Mouse (Mus musculus) cerebellum, adult 8-10 months (tissue): ENCODE data around the gene Tmtc1.

Experiments
- DNase-seq: peaks from one replicate; pipeline ENCODE4 v3.0.0; 2022

Tmtc1 gene

GRCm38 (mm10) chr6:148234105-148234828, 209.9 kb downstream of the Tmtc1 start:
- no peak for DNase-seq

DNA sequence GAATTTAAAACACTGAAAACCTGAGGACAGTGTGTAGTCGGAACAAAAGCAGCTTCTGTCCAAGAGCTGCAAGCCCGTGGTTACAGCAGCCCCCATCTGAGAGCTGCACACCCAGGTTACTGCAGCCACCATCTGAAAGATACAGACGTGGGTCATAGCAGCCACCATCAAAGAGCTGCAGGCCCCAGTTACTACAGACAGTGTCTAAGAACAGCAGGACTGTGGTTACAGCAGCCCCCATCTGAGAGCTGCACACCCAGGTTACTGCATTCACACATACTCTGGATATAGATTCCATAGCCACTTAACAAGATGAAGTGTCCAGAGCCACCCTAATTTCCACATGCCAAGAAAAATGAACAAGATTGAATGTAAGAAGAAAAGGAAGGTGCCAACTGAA, 216.6 kb downstream of the Tmtc1 start:
- no peak for DNase-seq

GRCm38 (mm10) chr6:148222686-148223085, 221.5 kb downstream of the Tmtc1 start:
- no peak for DNase-seq

GRCm38 (mm10) chr6:148218235-148219076, 225.7 kb downstream of the Tmtc1 start:
- no peak for DNase-seq

GRCm38 (mm10) chr6:148216752-148217151, 227.4 kb downstream of the Tmtc1 start:
- DNase-seq, result no peak

- peak; percentile 18 for DNase-seq
Observed at GRCm38 (mm10) chr6:148214765-148215164, 229.4 kb downstream of the Tmtc1 start.

GRCm38 (mm10) chr6:148211897-148212680, 232.1 kb downstream of the Tmtc1 start, which contains the start of gene Ergic2:
Gene Ergic2, minus strand, starts transcription at chr6:148212374.
- peak; percentile 98 for DNase-seq

DNA sequence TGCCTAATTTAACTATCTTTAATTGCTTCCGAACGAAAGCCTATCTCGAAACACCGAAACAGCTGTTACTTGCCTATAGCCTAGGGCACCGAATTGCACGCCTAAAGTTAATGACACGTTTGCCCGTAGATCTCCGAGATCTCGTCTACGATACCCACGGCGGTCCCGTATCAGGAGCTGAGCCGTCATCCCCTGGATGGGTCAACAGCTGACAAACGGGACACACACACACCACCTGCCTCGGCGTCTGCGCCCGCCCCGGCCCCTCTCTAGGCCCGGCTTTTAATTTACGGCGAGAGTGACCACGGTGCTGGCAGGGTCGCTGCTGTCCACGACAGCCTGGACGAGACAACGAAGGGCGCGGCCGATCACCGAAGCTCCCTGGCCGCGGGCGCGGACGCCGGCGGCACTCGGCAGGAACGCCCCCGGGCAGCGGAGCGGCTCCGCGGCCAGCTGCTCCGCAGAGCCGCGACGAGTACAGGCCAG, 232.8 kb downstream of the Tmtc1 start:
- DNase-seq, result no peak

- DNase-seq, result no peak
Observed at GRCm38 (mm10) chr6:148207522-148207921, 236.7 kb downstream of the Tmtc1 start.

DNA sequence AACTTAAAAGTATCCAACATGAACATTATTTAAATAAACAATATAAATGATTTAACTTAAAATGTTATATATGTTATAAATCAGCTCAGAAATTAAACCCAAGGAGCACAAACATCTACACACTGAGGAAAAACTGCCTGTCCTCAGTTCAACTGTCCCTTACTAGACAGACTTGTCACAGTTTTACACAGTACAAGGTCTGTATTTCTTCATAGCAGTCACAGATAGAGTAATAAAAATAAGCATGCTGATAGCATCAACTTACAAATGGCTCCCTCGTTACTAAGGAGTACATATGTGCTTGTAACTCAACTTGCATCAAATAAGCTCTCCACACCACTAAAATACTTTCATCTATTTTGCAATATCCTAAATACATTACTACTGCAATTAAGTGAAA, 239.1 kb downstream of the Tmtc1 start:
- DNase-seq, result no peak

- no peak for DNase-seq
Observed at GRCm38 (mm10) chr6:148199729-148200128, 244.5 kb downstream of the Tmtc1 start.

- DNase-seq, result no peak
Observed at GRCm38 (mm10) chr6:148199177-148199576, 245.0 kb downstream of the Tmtc1 start.

GRCm38 (mm10) chr6:148193972-148194701, 250.1 kb downstream of the Tmtc1 start:
- no peak for DNase-seq

GRCm38 (mm10) chr6:148185694-148186093, 258.5 kb downstream of the Tmtc1 start:
- DNase-seq, result no peak
